Mouse (Mus musculus) midbrain, embryonic 12.5 days (tissue): ENCODE data around the gene Gdf3. TPM values are rescaled to one million over a fixed set of nuclear protein-coding genes. Genes with fewer than 3 reads are reported as not detected.

Source experiments
- ATAC-seq: fragments of 200-750 bp; cut with Nextera tagmentation; 2 replicates; pipeline ENCODE4 v1.8.0; 2017; ENCODE audit warnings: low read depth, moderate TSS enrichment, moderate library complexity; ENCODE audit not compliant: low FRiP score
- H3K27ac ChIP-seq: fragments of 300-500 bp; sonication (generic); replicated peaks from 2 replicates; pipeline ENCODE4 v1.5.1; 2016; ENCODE audit warnings: mild to moderate bottlenecking
- H3K27me3 ChIP-seq: fragments of 300-500 bp; sonication (generic); 2 replicates; pipeline ENCODE4 v1.6.1; 2016; ENCODE audit warnings: mild to moderate bottlenecking
- H3K36me3 ChIP-seq: fragments of 300-500 bp; sonication (generic); 2 replicates; pipeline ENCODE4 v1.6.1; 2016
- H3K4me1 ChIP-seq: fragments of 300-500 bp; sonication (generic); 2 replicates; pipeline ENCODE4 v1.6.1; 2016
- H3K4me2 ChIP-seq: fragments of 300-500 bp; sonication (generic); replicated peaks from 2 replicates; pipeline ENCODE4 v1.6.1; 2016; ENCODE audit warnings: mild to moderate bottlenecking, moderate library complexity
- H3K4me3 ChIP-seq: fragments of 300-500 bp; sonication (generic); 2 replicates; pipeline ENCODE4 v1.5.1; 2016; ENCODE audit warnings: mild to moderate bottlenecking
- H3K9ac ChIP-seq: fragments of 300-500 bp; sonication (generic); replicated peaks from 2 replicates; pipeline ENCODE4 v1.6.1; 2016; ENCODE audit warnings: mild to moderate bottlenecking, moderate library complexity
- H3K9me3 ChIP-seq: fragments of 300-500 bp; sonication (generic); 2 replicates; pipeline ENCODE4 v1.6.1; 2016; ENCODE audit warnings: mild to moderate bottlenecking
- WGBS: fragments of 180-500 bp; shearing (Covaris S2); methylation state at CpG from one replicate; pipeline ENCODE4 v1.1.7; 2016; 5-methylcytosine and 5-hydroxymethylcytosine counted together
- polyA plus RNA-seq: library from polyadenylated mRNA; unstranded; fragments of >200 nt; fragmentation: Nextera tagmentation; extraction: Ambion mirVana; gene quantifications from 2 replicates; pipeline ENCODE4 v1.2.1, GENCODE M21; 2016

The Gdf3 gene
- polyA plus RNA-seq, 1 experiment from 2014 or later = not detected

DNA sequence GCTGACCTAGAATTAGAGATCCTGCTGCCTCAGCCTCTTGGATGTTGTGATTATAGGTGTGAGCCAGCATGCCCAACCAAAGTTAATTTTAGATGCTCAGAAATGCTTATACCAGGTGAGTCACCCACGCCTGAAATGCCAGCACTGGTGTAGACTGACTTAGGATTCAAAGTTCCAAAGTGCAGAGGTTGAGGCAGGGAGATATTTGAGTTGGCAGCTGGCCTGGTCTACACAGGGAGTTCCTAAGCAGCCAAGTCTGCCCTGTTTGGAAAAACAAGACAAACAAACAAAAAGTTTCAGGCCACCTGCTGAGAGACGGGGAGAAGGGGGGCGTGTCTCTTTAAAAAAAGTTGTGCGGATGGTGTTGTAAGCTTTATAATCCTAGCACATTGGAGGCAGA is 15.3 kb upstream of the Gdf3 start:
- H3K27me3 ChIP-seq = peaks cover 6% of the 10 kb centered on the region; the same call in 1 of the 2 replicates
- H3K27ac ChIP-seq = no peak overlapping the region
- 81% methylated on average over 4 of the region's 4 CpGs for WGBS
- no peak overlapping the region for H3K9ac ChIP-seq
- H3K4me3 ChIP-seq = no peak overlapping the region
- no peaks in the 10 kb centered on the region for H3K36me3 ChIP-seq
- no peaks in the 10 kb centered on the region for H3K9me3 ChIP-seq
- H3K4me2 ChIP-seq = no peak overlapping the region
- no peaks in the 10 kb centered on the region for H3K4me1 ChIP-seq
- ATAC-seq = no peak

DNA sequence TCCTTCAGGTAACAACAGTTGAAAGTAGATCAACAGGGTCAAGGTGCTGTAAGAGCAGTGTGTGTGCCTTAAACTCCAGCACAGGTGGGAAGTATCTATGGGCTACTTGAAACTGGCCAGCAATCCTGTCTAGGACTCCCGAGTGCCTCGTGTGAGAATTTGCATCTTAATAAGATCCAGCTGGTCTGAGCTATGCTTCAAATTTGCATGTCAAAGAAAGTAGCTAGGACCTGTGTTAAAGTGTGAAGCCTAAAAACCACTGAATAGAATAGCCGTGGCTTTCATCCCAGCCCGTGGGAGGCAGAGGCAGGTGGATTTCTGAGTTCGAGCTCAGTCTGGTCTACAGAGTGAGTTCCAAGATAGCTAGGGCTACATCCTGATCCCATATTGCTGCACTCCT is 14.6 kb upstream of the Gdf3 start:
- peaks cover 6% of the 10 kb centered on the region; the same call in 1 of the 2 replicates for H3K27me3 ChIP-seq
- peak; percentile 55; the same call in 1 of the 2 replicates for ATAC-seq
- WGBS = 37% methylated on average over 5 of the region's 5 CpGs
- H3K4me2 ChIP-seq = no peak overlapping the region
- no peaks in the 10 kb centered on the region for H3K9me3 ChIP-seq
- H3K36me3 ChIP-seq = no peaks in the 10 kb centered on the region
- H3K27ac ChIP-seq = no peak overlapping the region
- H3K4me3 ChIP-seq = no peak overlapping the region
- no peak overlapping the region for H3K9ac ChIP-seq
- no peaks in the 10 kb centered on the region for H3K4me1 ChIP-seq

DNA sequence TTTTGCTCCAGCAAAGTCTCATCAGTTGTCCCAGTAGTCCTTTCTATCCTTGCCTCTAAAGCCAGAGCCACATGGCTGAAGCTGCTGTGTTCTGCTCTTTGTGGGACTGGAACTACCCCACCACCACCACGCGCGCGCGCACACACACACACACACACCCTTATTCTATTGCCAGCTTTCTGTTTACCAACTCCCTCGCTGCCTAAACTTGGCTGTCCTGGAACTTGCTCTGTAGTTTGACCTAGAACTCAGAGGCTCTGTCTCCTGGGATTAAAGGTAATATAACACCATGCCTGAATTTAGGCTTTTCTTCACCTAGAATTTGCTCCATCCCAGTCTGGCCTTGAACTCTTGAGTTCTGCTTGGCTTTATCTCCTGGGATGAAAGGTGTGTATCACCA is 11.2 kb upstream of the Gdf3 start:
- Histone ChIP-seq H3K9ac (no peak overlapping the region), H3K4me2 (no peak overlapping the region), H3K27ac (no peak overlapping the region), H3K4me1 (no peaks in the 10 kb centered on the region), H3K4me3 (no peak overlapping the region), H3K36me3 (no peaks in the 10 kb centered on the region), H3K27me3 (no peaks in the 10 kb centered on the region), H3K9me3 (no peaks in the 10 kb centered on the region)
- no peak for ATAC-seq
- 95% methylated on average over 6 of the region's 6 CpGs for WGBS

DNA sequence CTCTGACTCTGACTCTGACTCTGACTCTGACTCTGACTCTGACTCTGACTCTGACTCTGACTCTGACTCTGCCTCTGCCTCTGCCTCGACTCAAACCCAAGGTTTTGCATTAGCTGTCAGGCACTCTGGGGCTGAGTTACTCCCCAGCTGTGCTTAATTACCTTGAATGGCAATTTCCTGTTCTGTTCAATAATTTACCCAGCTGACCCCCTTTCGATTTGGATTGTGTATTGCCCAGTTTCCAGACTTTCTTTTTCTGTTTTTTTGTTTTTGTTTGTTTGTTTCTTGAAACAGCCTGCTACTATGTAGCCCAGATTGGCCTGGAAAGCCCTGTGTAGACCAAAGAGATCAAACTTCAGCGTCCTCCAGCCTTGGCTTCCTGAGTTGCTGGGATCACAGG is 6.1 kb upstream of the Gdf3 start:
- Histone ChIP-seq H3K9ac (no peak overlapping the region), H3K27me3 (no peaks in the 10 kb centered on the region), H3K4me2 (no peak overlapping the region), H3K36me3 (no peaks in the 10 kb centered on the region), H3K4me3 (no peak overlapping the region), H3K27ac (no peak overlapping the region), H3K9me3 (no peaks in the 10 kb centered on the region), H3K4me1 (no peaks in the 10 kb centered on the region)
- no peak for ATAC-seq
- 74% methylated on average over 3 of the region's 3 CpGs for WGBS

DNA sequence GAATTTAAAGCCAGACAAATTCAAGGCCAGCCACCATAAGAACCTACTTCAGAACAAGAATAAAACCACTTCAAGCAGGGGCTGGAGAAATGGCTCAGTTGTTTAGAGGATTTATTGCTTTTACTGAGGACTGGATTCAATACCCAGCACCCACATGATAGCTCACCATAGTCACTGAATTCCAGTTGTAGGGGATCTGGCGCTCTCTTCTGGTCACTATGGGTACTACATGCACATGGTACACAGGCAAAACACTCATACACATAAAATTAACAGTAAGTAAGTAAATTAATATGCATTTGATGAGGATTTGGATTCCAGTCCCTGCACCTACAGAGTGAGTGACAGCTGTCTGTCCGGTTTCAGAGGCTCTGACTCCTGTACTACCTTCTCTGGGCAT is 4.2 kb upstream of the Gdf3 start:
- Histone ChIP-seq H3K4me2 (no peak overlapping the region), H3K9ac (no peak overlapping the region), H3K4me1 (no peaks in the 10 kb centered on the region), H3K36me3 (no peaks in the 10 kb centered on the region), H3K27me3 (no peaks in the 10 kb centered on the region), H3K27ac (no peak overlapping the region), H3K9me3 (no peaks in the 10 kb centered on the region), H3K4me3 (no peak overlapping the region)
- WGBS = 63% methylated on average over 2 of the region's 2 CpGs
- no peak for ATAC-seq

DNA sequence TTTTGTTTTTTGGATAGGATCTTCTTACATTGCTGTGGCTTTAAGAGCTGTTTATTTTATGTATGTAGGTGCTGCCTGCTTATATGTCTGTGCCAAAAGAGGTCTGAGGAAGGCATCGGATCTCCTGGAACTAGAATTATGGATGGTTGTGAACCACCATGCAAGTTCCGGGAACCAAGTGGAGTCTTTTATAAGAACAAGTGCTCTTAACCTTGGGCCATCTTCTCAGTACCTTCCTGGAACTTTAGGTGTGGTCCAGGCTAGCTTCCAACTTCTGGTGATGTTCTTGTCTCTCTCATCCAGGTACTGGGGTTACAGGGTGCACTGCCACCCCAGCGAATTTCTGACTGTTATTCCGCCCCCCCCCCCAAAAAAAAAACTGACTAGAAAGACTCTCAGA is 2.5 kb upstream of the Gdf3 start:
- Histone ChIP-seq H3K4me3 (no peak overlapping the region), H3K9ac (no peak overlapping the region), H3K9me3 (no peaks in the 10 kb centered on the region), H3K4me1 (no peaks in the 10 kb centered on the region), H3K27ac (no peak overlapping the region), H3K4me2 (no peak overlapping the region), H3K36me3 (no peaks in the 10 kb centered on the region), H3K27me3 (no peaks in the 10 kb centered on the region)
- ATAC-seq = no peak
- 86% methylated on average over 4 of the region's 4 CpGs for WGBS

DNA sequence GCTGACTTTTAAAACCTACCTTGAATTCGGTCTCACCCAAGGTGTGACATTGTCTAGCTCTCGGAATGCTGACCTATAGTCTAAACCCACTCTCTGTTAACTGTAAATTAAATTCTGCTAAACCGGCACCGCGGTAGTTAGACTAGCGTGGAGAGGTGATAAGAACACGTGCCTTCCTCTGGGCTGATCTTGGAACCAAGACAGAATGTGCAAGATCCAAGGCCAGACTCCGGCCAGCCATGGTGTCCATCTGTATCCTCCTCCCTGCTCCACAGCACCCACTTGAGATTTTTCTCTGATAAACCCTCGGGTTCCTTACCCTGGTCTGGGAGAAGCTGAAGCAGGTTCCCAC is 534 bp downstream of the Gdf3 start:
- Histone ChIP-seq H3K4me3 (no peak overlapping the region), H3K27me3 (no peaks in the 10 kb centered on the region), H3K9ac (no peak overlapping the region), H3K4me1 (no peaks in the 10 kb centered on the region), H3K36me3 (no peaks in the 10 kb centered on the region), H3K27ac (no peak overlapping the region), H3K9me3 (no peaks in the 10 kb centered on the region), H3K4me2 (no peak overlapping the region)
- 69% methylated on average over 9 of the region's 9 CpGs for WGBS
- ATAC-seq = no peak

DNA sequence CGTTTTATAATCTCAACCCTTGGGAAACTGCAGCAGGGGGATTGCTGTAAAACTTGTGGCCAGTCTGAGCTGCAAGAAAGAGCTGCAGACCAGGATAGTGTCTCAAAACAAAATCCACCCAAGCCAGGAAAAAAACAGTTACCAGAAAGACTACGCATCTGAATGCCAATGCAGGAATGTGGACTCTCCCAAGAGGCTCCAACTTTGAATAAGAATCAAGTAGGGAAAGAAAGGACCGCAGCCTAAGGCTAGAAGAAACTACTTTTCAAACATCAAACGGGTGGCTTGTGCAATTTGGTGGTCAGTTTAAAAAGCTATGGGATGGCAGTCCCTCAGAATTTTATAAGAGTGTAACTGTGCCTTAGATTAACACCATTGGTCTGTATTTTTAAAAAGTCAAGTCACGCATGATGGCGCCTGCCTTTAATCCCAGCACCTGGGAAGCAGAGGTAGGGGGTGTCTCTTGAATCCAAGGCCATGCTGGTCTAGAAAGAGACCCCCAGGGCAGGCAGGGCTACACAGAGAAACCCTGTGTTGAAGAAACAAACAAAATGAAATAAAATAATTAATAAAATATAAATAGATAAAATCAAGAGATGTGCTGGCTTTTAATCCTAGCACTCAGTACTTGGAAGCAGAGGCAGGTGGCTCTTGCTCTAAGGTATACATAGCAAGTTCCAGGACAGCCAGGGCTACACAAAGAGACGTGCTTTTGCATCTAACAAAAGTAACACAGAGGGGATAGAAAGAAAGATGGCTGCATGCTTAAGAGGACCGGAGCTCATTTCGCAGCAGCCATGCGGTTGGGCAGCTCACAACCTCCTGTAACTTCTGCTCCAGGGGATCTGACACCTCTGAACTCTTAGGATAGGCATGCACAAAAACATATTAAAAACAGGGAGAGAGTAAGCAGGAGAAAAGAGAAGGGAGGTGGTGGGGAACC is 1.2 kb downstream of the Gdf3 start:
- Histone ChIP-seq H3K4me2 (no peak overlapping the region), H3K27me3 (no peaks in the 10 kb centered on the region), H3K4me3 (no peak overlapping the region), H3K36me3 (no peaks in the 10 kb centered on the region), H3K9me3 (no peaks in the 10 kb centered on the region), H3K9ac (no peak overlapping the region), H3K27ac (no peak overlapping the region), H3K4me1 (no peaks in the 10 kb centered on the region)
- 73% methylated on average over 10 of the region's 10 CpGs for WGBS
- no peak for ATAC-seq

DNA sequence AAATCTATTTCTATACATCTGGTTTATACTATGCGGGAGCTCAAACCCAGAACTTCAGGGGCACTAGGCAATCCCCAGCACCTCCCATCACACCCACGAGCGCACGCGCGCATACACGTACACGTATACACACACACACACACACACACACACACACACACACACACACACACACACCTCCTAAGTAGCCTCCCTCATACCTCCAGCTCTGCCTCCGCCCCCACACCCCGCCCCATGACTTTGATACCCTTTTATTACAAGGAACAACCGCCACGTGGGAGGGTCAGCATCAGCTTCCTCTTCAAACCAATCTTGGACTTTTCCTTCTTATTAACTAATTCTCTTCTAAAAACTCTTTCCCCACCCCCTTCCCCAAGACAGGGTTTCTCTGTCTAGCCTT is 2.2 kb downstream of the Gdf3 start:
- H3K9ac ChIP-seq = no peak overlapping the region
- H3K4me3 ChIP-seq = no peak overlapping the region
- H3K9me3 ChIP-seq = no peaks in the 10 kb centered on the region
- 94% methylated on average over 12 of the region's 12 CpGs for WGBS
- H3K4me1 ChIP-seq = no peaks in the 10 kb centered on the region
- H3K27me3 ChIP-seq = no peaks in the 10 kb centered on the region
- ATAC-seq = no peak
- H3K27ac ChIP-seq = no peak overlapping the region
- no peaks in the 10 kb centered on the region for H3K36me3 ChIP-seq
- H3K4me2 ChIP-seq = no peak overlapping the region

DNA sequence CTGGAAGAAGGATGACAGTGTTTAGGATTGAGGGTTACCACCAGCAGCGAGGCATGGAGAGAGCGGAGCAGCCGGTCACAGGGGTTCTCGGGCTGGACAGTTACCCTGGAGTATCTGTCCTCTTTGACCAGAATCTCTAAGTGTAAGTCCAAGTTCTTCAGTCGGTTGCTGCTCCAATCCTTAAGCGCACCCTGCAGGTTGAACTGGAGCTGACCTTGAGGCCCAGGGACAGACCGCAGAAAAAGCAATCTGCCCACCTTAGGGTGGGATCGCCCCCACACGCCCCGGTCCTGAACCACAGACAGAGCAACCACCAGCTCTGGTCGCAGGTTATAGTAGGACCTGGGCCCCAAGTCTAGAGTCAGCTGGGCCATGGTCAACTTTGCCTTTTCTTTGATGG is 3.2 kb downstream of the Gdf3 start:
- 95% methylated on average over 11 of the region's 11 CpGs for WGBS
- Histone ChIP-seq H3K27me3 (no peaks in the 10 kb centered on the region), H3K4me3 (no peak overlapping the region), H3K36me3 (no peaks in the 10 kb centered on the region), H3K9me3 (no peaks in the 10 kb centered on the region), H3K27ac (no peak overlapping the region), H3K4me1 (0 out of 2 replicates have a peak, but pooled peaks cover 2% of the 10 kb centered on the region), H3K4me2 (no peak overlapping the region), H3K9ac (no peak overlapping the region)
- no peak for ATAC-seq

DNA sequence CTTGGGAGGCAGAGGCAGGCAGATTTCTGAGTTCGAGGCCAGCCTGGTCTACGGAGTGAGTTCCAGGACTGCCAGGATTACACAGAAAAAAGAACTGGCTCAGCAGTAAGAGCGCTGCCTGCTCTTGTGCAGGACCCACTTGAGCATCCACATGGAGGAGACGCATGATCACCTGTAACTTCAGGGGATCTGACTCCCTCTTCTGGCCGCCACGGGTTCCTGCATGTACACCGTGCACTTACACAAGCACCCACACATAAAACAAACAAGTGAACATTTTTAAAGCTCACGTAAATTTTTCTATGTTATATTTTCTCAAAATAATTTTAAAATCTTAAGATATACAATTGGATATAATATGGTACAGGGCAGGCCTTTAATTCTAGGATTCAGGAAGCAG is 4.4 kb downstream of the Gdf3 start:
- 93% methylated on average over 8 of the region's 8 CpGs for WGBS
- no peaks in the 10 kb centered on the region for H3K27me3 ChIP-seq
- H3K36me3 ChIP-seq = no peaks in the 10 kb centered on the region
- H3K4me1 ChIP-seq = 0 out of 2 replicates have a peak, but pooled peaks cover 2% of the 10 kb centered on the region
- no peak overlapping the region for H3K4me3 ChIP-seq
- no peak for ATAC-seq
- H3K27ac ChIP-seq = no peak overlapping the region
- no peaks in the 10 kb centered on the region for H3K9me3 ChIP-seq
- H3K9ac ChIP-seq = no peak overlapping the region
- H3K4me2 ChIP-seq = no peak overlapping the region

DNA sequence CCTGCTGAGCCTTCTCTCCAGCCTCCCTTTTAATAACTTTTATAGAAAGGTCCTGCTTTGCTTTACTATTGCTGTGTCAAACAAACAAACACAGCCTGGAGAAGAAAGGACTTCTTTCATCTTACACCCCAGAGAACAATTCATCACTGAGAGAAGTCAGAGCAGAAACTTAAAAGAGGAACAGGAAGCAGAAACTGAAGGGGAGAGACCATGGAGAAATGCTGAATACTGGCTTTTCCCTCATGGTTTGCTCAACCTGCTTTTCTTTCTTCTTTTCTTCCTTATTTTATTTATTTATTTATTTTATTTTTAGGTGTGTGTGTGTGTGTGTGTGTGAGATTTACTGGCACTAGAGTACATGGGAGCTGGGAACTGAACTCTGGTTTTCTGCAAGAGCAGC is 5.6 kb downstream of the Gdf3 start:
- Histone ChIP-seq H3K9ac (no peak overlapping the region), H3K27ac (no peak overlapping the region), H3K9me3 (no peaks in the 10 kb centered on the region), H3K27me3 (no peaks in the 10 kb centered on the region), H3K4me3 (no peak overlapping the region), H3K4me2 (no peak overlapping the region), H3K4me1 (0 out of 2 replicates have a peak, but pooled peaks cover 2% of the 10 kb centered on the region), H3K36me3 (no peaks in the 10 kb centered on the region)
- no peak for ATAC-seq

DNA sequence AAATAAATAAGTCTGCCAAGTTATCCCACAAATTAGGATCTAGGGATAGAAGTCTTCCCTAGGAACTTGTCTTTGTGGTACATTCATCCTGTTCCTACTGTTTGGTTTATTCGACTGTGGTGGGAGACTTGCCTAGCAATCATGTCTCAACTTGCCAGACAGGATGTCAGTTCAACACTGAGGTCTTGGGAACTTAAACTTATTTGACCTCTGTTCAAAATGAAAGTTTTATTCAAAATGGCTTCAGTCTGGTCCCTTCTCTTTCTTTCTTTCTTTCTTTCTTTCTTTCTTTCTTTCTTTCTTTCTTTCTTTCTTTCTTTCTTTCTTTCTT is 6.9 kb downstream of the Gdf3 start:
- Histone ChIP-seq H3K9me3 (no peaks in the 10 kb centered on the region), H3K9ac (no peak overlapping the region), H3K4me2 (peak overlapping the region; percentile 63), H3K36me3 (no peaks in the 10 kb centered on the region), H3K4me3 (0 out of 2 replicates have a peak overlapping the region, but pooled peaks have one; percentile 42), H3K27me3 (no peaks in the 10 kb centered on the region), H3K27ac (no peak overlapping the region), H3K4me1 (0 out of 2 replicates have a peak, but pooled peaks cover 2% of the 10 kb centered on the region)
- 55% methylated on average over 1 of the region's 1 CpGs for WGBS
- no peak for ATAC-seq
